Mouse (Mus musculus) embryonic stem cell, embryonic (primary cell): Measurements from ENCODE around the gene Gm20696.

Experiments used
- CTCF ChIA-PET, 4 experiments: fragments of 300-600 bp in 2 of 4; fragments of 350-600 bp in 2 of 4; sonication (Branson Sonifier 250); formaldehyde crosslinking; loops; one replicate each; lab custom pipeline; 2022; ENCODE audit warnings: inconsistent platforms in 2 of 4; lab: Charles Lee
- POLR2A ChIA-PET, 4 experiments: fragments of 300-600 bp in 2 of 4; fragments of 350-600 bp in 2 of 4; sonication (Branson Sonifier 250); formaldehyde crosslinking; loops; one replicate each; lab custom pipeline; 2022; ENCODE audit warnings: antibody characterized with exemption in 4 of 4, inconsistent platforms in 1 of 4; lab: Charles Lee

The Gm20696 gene

GRCm38 (mm10) chr6:99489423-99489822 lies 177.2 kb downstream of the Gm20696 start:
- ChIA-PET CTCF (interaction anchor here in 2 of 4 experiments (0.6 to 0.7 kb wide), 2 partner anchors 57 to 958 kb away, joined by 3 read pairs; no protein-coding TSS in a partner anchor), POLR2A (no interaction called here)

- ChIA-PET CTCF (interaction anchor here in 1 of 4 experiments (1.3 kb wide), 1 partner anchor 57 kb away, joined by 3 read pairs; no protein-coding TSS in a partner anchor), POLR2A (no interaction called here)
Measured at GRCm38 (mm10) chr6:99485884-99486640, 180.5 kb downstream of the Gm20696 start.

- ChIA-PET CTCF (interaction anchor here in 1 of 4 experiments (1.3 kb wide), 1 partner anchor 58 kb away, joined by 3 read pairs; no protein-coding TSS in a partner anchor), POLR2A (interaction anchor here in 1 of 4 experiments (0.6 kb wide), 1 partner anchor 36 kb away, joined by 3 read pairs; no protein-coding TSS in a partner anchor)
Measured at GRCm38 (mm10) chr6:99485217-99485883, 181.2 kb downstream of the Gm20696 start.

- POLR2A ChIA-PET, result interaction anchor here in 1 of 4 experiments (0.6 kb wide), 1 partner anchor 36 kb away, joined by 3 read pairs; no protein-coding TSS in a partner anchor
- CTCF ChIA-PET, result no interaction called here
Measured at GRCm38 (mm10) chr6:99484884-99485216, 181.7 kb downstream of the Gm20696 start.

- ChIA-PET CTCF (no interaction called here), POLR2A (no interaction called here)
Measured at GRCm38 (mm10) chr6:99484197-99484725, 182.3 kb downstream of the Gm20696 start.

GRCm38 (mm10) chr6:99483556-99483955 lies 183.0 kb downstream of the Gm20696 start:
- ChIA-PET POLR2A (no interaction called here), CTCF (no interaction called here)

GRCm38 (mm10) chr6:99481568-99481967 lies 185.0 kb downstream of the Gm20696 start:
- POLR2A ChIA-PET, result interaction anchor here in 1 of 4 experiments (1.1 kb wide), 1 partner anchor 244 kb away, joined by 3 read pairs; no protein-coding TSS in a partner anchor
- CTCF ChIA-PET, result interaction anchor here in 3 of 4 experiments (0.6 to 1.0 kb wide), 3 partner anchors 11 to 1213 kb away, joined by 3 read pairs; no protein-coding TSS in a partner anchor

- ChIA-PET CTCF (no interaction called here), POLR2A (no interaction called here)
Measured at GRCm38 (mm10) chr6:99478873-99479650, 187.5 kb downstream of the Gm20696 start.

GRCm38 (mm10) chr6:99475040-99475439 lies 191.6 kb downstream of the Gm20696 start:
- POLR2A ChIA-PET, result no interaction called here
- CTCF ChIA-PET, result no interaction called here

GRCm38 (mm10) chr6:99470906-99471305 lies 195.7 kb downstream of the Gm20696 start:
- POLR2A ChIA-PET, result no interaction called here
- CTCF ChIA-PET, result no interaction called here

GRCm38 (mm10) chr6:99469134-99469834 lies 197.3 kb downstream of the Gm20696 start:
- ChIA-PET CTCF (interaction anchor here in 1 of 4 experiments (0.6 kb wide), 1 partner anchor 54 kb away, joined by 3 read pairs; no protein-coding TSS in a partner anchor), POLR2A (interaction anchor here in 2 of 4 experiments (0.6 to 0.7 kb wide), 3 partner anchors 40 to 368 kb away, joined by 3 to 6 read pairs (median 3); no protein-coding TSS in a partner anchor)

GRCm38 (mm10) chr6:99467831-99468230 lies 198.8 kb downstream of the Gm20696 start:
- POLR2A ChIA-PET, result no interaction called here
- CTCF ChIA-PET, result no interaction called here

- CTCF ChIA-PET, result no interaction called here
Measured at GRCm38 (mm10) chr6:99467109-99467508, 199.5 kb downstream of the Gm20696 start.

GRCm38 (mm10) chr6:99466354-99466753 lies 200.2 kb downstream of the Gm20696 start:
- POLR2A ChIA-PET, result no interaction called here
- CTCF ChIA-PET, result no interaction called here

More at GRCm38 (mm10) chr6:99467109-99467508, 199.5 kb downstream of the Gm20696 start:
- POLR2A ChIA-PET, result no interaction called here

- CTCF ChIA-PET, result no interaction called here
- POLR2A ChIA-PET, result interaction anchor here in 2 of 4 experiments (0.6 to 1.3 kb wide), 3 partner anchors 13 to 1882 kb away, joined by 3 to 5 read pairs (median 4); no protein-coding TSS in a partner anchor
Measured at GRCm38 (mm10) chr6:99464449-99464848, 202.1 kb downstream of the Gm20696 start.

GRCm38 (mm10) chr6:99463906-99464305 lies 202.7 kb downstream of the Gm20696 start:
- POLR2A ChIA-PET, result interaction anchor here in 2 of 4 experiments (0.6 to 1.3 kb wide), 4 partner anchors 12 to 1882 kb away, joined by 3 to 5 read pairs (median 4); no protein-coding TSS in a partner anchor

GRCm38 (mm10) chr6:99458775-99459174 lies 207.8 kb downstream of the Gm20696 start:
- POLR2A ChIA-PET, result no interaction called here
- CTCF ChIA-PET, result interaction anchor here in 1 of 4 experiments (0.6 kb wide), 1 partner anchor 487 kb away, joined by 3 read pairs; no protein-coding TSS in a partner anchor

More at GRCm38 (mm10) chr6:99463906-99464305, 202.7 kb downstream of the Gm20696 start:
- CTCF ChIA-PET, result interaction anchor here in 1 of 4 experiments (0.7 kb wide), 1 partner anchor 484 kb away, joined by 7 read pairs; no protein-coding TSS in a partner anchor
